Mouse (Mus musculus) cortical plate, adult 2 months (tissue): ENCODE results near the gene Zfp711.

Experiments
- CTCF ChIP-seq: fragments of 200-500 bp; IDR thresholded peaks from 2 replicates; pipeline ENCODE4 v1.5.1; 2011; ENCODE audit warnings: mild to moderate bottlenecking, control low read depth, low read length; ENCODE audit not compliant: insufficient read depth; ENCODE audit errors: extremely low read depth
- POLR2A ChIP-seq: fragments of 200-500 bp; IDR thresholded peaks from 2 replicates; pipeline ENCODE4 v1.6.1; 2011; ENCODE audit warnings: mild to moderate bottlenecking, low read length, control low read depth; ENCODE audit not compliant: insufficient read depth; ENCODE audit errors: extremely low read depth

DNA sequence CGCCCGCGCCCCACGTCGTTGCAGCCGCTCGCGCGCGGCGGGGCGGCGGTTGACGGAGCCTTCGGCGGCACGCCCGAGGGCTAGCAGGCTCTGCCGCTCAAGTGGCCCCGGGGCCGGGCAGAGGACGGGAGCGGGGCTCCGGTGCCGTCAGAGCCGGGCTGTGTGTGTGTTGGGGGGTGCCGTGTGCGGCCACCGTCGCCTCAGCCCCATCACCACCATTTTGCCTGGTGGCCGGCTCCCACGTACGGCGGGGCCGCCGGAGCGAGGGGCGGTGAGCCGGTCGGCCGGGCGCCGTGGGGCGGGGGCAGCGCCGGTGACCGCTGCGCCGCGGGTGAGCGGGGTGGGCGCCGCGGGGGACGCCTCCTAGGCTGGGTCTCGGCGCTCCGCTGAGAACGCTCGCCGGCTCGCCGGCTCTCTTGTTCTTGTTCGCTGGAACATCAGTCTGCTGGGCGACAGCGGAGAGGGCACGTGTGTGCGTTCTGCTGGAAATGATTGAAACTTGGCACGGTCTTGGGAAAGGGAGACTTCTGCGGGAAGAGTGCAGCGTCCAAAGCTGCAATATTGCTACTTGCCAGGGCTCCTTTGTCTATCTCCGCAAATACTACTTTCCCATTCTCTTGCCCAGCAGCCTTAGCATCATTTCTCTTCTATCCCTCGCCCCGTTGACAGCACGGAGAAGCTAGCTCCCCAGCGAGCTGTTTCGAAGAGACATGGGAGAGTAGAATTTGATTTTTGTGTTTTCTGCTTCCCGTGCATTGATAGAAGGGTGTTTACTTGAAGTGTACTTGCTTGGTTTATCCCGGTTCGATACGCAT is 1.2 kb downstream of the Zfp711 start:
- no peak for TF ChIP-seq CTCF
- no peak for TF ChIP-seq POLR2A
